Mouse (Mus musculus): Measurements from ENCODE around the gene Clec4a1. TPM values are rescaled to one million over a fixed set of nuclear protein-coding genes. Genes with fewer than 3 reads are reported as not detected.

The Clec4a1 gene
- polyA plus RNA-seq, 1 experiment from 2014 or later = 3.6 TPM

DNA sequence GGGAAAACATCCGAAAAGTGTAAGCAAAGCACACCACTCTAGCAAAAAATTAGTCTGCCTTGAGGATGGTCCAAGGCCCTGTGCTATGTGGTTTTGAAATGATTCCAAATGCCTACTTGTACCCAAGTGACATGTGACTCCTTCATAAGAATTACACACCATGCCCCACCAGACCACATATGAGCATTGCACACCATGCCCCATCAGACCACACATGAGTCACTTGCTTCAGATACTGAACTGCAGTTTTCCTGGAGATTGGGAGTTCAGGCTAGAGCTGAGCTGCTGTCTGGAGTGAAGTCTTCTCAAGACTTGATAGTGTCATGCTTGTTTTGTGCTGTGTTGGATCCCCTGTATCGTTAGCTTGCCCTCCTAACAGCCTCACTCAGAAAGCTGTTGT is 32.0 kb upstream of the Clec4a1 start:
- 88% methylated on average over 2 of the region's 2 CpGs for WGBS
- ATAC-seq (replicated peaks; ENCODE audit: low FRiP score) (no peak), DNase-seq (ENCODE audit: low spot score) (no peak)
- Histone ChIP-seq H3K27me3 (replicated peaks; ENCODE audit: control insufficient read depth, insufficient read depth, low read length) (no peaks in the 10 kb centered on the region), H3K4me3 (ENCODE audit: low read depth, low read length) (no peak overlapping the region), H3K27ac (ENCODE audit: low read depth, low read length) (no peak overlapping the region), H3K9me3 (ENCODE audit: control insufficient read depth, low read length) (no peaks in the 10 kb centered on the region), H3K9ac (ENCODE audit: low read depth, low read length) (no peak overlapping the region), H3K36me3 (ENCODE audit: control insufficient read depth, insufficient read depth, low read length) (peaks cover 28% of the 10 kb centered on the region), H3K4me2 (no peak overlapping the region), H3K4me1 (replicated peaks; ENCODE audit: control insufficient read depth, insufficient read depth, low read length) (no peaks in the 10 kb centered on the region)

DNA sequence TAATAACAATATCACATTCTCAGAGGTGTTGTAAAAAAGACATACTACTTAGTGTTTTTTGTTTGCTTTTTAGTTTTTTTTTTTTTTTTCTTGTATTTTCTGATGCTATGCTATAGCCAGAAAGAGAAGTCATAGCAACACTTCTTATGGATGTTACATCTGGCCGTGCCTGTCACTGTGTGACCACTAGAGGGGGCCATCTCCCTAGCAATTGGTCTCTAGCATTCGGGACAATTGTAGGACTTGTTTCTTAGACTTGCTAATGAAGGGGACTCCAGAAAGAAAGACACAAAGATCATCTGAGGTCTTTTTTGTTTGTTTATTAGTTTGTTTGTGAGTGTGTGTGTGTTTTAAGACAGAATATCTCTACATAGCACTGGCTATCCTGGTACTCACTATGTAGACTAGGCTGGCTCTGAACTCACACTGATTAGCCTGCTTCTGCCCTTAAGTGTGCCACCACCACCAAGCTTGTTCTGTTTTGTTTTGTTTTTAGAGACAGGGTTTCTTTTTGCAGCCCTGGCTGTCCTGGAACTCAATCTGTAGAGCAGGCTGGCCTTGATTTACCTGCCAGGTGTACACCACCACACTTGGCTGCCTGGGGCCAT is 29.1 kb upstream of the Clec4a1 start:
- Histone ChIP-seq H3K4me3 (ENCODE audit: low read depth, low read length) (no peak overlapping the region), H3K27ac (ENCODE audit: low read depth, low read length) (no peak overlapping the region), H3K9me3 (ENCODE audit: control insufficient read depth, low read length) (no peaks in the 10 kb centered on the region), H3K9ac (ENCODE audit: low read depth, low read length) (no peak overlapping the region), H3K4me1 (replicated peaks; ENCODE audit: control insufficient read depth, insufficient read depth, low read length) (no peaks in the 10 kb centered on the region), H3K4me2 (no peak overlapping the region), H3K27me3 (replicated peaks; ENCODE audit: control insufficient read depth, insufficient read depth, low read length) (no peaks in the 10 kb centered on the region), H3K36me3 (ENCODE audit: control insufficient read depth, insufficient read depth, low read length) (peaks cover 16% of the 10 kb centered on the region)
- ATAC-seq (replicated peaks; ENCODE audit: low FRiP score) (peak; percentile 58), DNase-seq (ENCODE audit: low spot score) (no peak)
- WGBS = 21% methylated on average over 2 of the region's 2 CpGs

DNA sequence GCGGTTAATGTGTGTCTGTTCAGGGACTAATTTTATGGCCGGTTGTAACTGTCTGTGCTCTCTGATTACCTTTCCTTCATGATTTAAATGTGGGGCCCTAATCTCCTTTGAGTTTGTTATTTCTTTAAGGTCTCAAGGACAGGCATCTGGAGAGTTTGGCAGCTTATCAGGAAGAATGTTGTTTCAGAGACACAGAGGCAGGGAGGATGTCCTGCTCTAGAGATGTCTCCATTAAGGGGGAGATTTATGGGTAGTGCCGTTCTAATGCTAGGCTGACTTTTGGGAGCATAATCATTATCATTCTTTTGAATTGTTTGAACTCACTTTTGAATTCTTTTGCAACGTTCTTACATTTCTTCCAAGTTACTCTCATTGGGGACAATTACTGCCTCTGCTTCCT is 1.7 kb upstream of the Clec4a1 start:
- DNase-seq (ENCODE audit: low spot score) (no peak), ATAC-seq (replicated peaks; ENCODE audit: low FRiP score) (no peak; the same call in 1 of the 2 replicates)
- Histone ChIP-seq H3K4me2 (no peak overlapping the region), H3K9me3 (ENCODE audit: control insufficient read depth, low read length) (no peaks in the 10 kb centered on the region), H3K36me3 (ENCODE audit: control insufficient read depth, insufficient read depth, low read length) (no peaks in the 10 kb centered on the region), H3K9ac (ENCODE audit: low read depth, low read length) (no peak overlapping the region), H3K27ac (ENCODE audit: low read depth, low read length) (no peak overlapping the region), H3K4me1 (replicated peaks; ENCODE audit: control insufficient read depth, insufficient read depth, low read length) (no peaks in the 10 kb centered on the region), H3K27me3 (replicated peaks; ENCODE audit: control insufficient read depth, insufficient read depth, low read length) (no peaks in the 10 kb centered on the region), H3K4me3 (ENCODE audit: low read depth, low read length) (no peak overlapping the region)
- 52% methylated on average over 4 of the region's 4 CpGs for WGBS

DNA sequence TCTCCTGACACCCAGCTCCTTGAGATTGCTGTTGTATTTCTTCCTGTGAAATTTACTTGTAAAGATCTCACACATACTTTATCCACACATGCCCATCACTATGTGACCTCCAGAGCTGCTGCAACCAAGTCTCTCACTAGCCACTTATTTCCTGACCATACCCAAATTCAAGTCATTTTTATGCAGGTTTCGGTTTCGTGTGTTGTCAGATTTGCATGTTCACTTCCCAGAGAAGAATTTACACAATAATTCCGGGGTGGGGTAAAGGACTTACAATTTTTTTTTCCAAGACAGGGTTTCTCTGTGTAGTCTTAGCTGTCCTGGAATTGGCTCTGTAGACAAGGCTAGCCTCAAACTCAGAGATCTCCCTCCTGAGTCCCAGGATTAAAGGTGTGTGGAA is 13.2 kb downstream of the Clec4a1 start:
- Histone ChIP-seq H3K4me1 (replicated peaks; ENCODE audit: control insufficient read depth, insufficient read depth, low read length) (no peaks in the 10 kb centered on the region), H3K4me3 (ENCODE audit: low read depth, low read length) (no peak overlapping the region), H3K4me2 (no peak overlapping the region), H3K27ac (ENCODE audit: low read depth, low read length) (no peak overlapping the region), H3K36me3 (ENCODE audit: control insufficient read depth, insufficient read depth, low read length) (no peaks in the 10 kb centered on the region), H3K9ac (ENCODE audit: low read depth, low read length) (no peak overlapping the region), H3K27me3 (replicated peaks; ENCODE audit: control insufficient read depth, insufficient read depth, low read length) (no peaks in the 10 kb centered on the region), H3K9me3 (ENCODE audit: control insufficient read depth, low read length) (no peaks in the 10 kb centered on the region)
- ATAC-seq (replicated peaks; ENCODE audit: low FRiP score) (no peak), DNase-seq (ENCODE audit: low spot score) (no peak)
- whole genome bisulfite sequencing = 81% methylated on average over 3 of the region's 3 CpGs

DNA sequence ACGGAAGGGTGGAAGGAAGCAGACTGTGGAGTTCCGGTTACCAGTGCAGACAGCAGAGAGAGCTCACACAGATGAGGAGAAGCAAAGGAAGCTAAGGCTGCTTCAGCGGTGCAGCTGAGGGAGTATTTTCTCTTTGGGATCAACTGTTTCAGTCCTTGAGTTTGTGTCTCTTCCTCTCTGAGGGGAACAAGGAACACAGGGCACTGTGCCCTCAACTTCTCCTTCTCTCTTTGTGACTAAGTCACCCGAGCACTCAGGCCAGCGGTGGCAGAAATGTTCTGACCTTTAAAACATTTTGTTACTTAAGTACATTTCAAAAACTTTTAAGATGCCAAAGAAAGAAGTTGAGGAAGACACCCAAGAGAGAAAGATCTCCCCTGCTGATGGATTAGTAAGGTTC is 18.0 kb downstream of the Clec4a1 start:
- no peaks in the 10 kb centered on the region for H3K36me3 ChIP-seq (ENCODE audit: control insufficient read depth, insufficient read depth, low read length)
- no peak overlapping the region for H3K27ac ChIP-seq (ENCODE audit: low read depth, low read length)
- no peak overlapping the region for H3K4me2 ChIP-seq
- H3K4me1 ChIP-seq (replicated peaks; ENCODE audit: control insufficient read depth, insufficient read depth, low read length) = no peaks in the 10 kb centered on the region
- no peak overlapping the region for H3K4me3 ChIP-seq (ENCODE audit: low read depth, low read length)
- H3K9me3 ChIP-seq (ENCODE audit: control insufficient read depth, low read length) = no peaks in the 10 kb centered on the region
- ATAC-seq (replicated peaks; ENCODE audit: low FRiP score) (no peak), DNase-seq (ENCODE audit: low spot score) (no peak)
- 78% methylated on average over 5 of the region's 5 CpGs for WGBS
- H3K27me3 ChIP-seq (replicated peaks; ENCODE audit: control insufficient read depth, insufficient read depth, low read length) = no peaks in the 10 kb centered on the region
- no peak overlapping the region for H3K9ac ChIP-seq (ENCODE audit: low read depth, low read length)

DNA sequence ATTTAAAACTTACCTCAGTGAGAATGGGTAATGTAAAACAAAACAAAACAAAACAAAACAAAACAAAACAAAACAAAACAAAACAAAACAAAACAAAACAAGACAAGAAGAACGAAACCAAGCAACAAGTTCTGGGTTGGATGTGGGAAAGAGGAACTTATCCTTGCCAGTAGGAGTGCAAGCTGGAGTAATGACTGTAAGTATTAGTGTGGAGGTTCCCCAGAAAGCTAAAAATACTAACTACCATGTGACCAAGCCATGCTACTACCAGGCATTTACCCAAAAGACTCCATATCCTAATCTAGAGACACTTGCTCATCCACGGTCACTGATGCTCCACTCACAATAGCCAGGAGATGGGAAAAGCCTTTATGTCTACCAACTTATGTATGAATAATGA is 25.1 kb downstream of the Clec4a1 start:
- ATAC-seq (replicated peaks; ENCODE audit: low FRiP score) (no peak), DNase-seq (ENCODE audit: low spot score) (no peak)
- Histone ChIP-seq H3K9me3 (ENCODE audit: control insufficient read depth, low read length) (no peaks in the 10 kb centered on the region; the same call in 1 of the 2 replicates), H3K9ac (ENCODE audit: low read depth, low read length) (no peak overlapping the region), H3K36me3 (ENCODE audit: control insufficient read depth, insufficient read depth, low read length) (no peaks in the 10 kb centered on the region), H3K27ac (ENCODE audit: low read depth, low read length) (no peak overlapping the region), H3K27me3 (replicated peaks; ENCODE audit: control insufficient read depth, insufficient read depth, low read length) (no peaks in the 10 kb centered on the region), H3K4me2 (no peak overlapping the region), H3K4me3 (ENCODE audit: low read depth, low read length) (no peak overlapping the region), H3K4me1 (replicated peaks; ENCODE audit: control insufficient read depth, insufficient read depth, low read length) (no peaks in the 10 kb centered on the region)
- WGBS = 70% methylated on average over 2 of the region's 2 CpGs

DNA sequence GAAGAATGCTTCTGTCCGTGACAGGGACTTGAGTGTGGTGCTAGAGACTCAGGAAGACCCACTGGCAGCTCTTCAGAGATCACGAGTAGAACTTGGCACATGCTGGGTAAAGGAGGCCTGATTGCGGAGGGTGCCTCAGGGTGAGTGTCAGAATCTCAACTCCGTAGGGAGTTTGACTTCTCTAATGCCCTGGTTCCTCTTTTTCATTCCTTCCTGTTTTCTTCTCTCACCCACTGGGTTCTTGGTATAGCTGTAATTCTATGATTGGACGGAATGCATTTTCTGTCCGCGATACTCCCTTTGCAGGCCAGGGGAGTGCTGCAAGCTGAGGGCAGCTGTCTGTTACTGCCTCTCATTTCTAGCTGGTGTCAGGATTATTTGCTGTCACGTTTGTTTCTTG is 30.8 kb downstream of the Clec4a1 start, which contains the start of gene Clec4a3:
Gene Clec4a3, plus strand, starts transcription at position 115 of the 400 bp plus-strand sequence.
- DNase-seq (ENCODE audit: low spot score) (no peak), ATAC-seq (replicated peaks; ENCODE audit: low FRiP score) (peak; percentile 20; the same call in 1 of the 2 replicates)
- 73% methylated on average over 8 of the region's 8 CpGs for WGBS

DNA sequence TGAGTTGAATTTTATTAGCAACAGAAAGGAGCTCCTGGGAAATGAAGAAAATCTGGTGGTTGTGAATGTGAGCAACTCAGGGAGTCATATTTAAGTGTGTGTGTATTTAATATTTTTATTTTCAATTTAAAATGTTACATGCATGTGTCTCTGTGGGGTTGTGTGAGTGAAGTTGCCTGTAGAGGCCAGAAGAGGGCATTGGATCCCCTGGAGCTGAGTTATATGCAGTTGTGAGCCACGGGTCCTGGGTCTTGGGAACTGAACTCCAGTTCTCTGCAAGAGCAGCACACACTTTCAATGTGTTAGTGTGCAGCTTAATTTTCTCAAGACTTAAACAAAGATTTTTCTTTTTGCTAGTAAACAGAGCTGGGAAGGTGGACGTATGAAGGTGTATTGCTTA is 42.9 kb downstream of the Clec4a1 start:
- Histone ChIP-seq H3K4me2 (no peak overlapping the region), H3K27ac (ENCODE audit: low read depth, low read length) (no peak overlapping the region), H3K27me3 (replicated peaks; ENCODE audit: control insufficient read depth, insufficient read depth, low read length) (no peaks in the 10 kb centered on the region), H3K36me3 (ENCODE audit: control insufficient read depth, insufficient read depth, low read length) (no peaks in the 10 kb centered on the region), H3K9ac (ENCODE audit: low read depth, low read length) (no peak overlapping the region), H3K9me3 (ENCODE audit: control insufficient read depth, low read length) (no peaks in the 10 kb centered on the region; the same call in 1 of the 2 replicates), H3K4me3 (ENCODE audit: low read depth, low read length) (no peak overlapping the region), H3K4me1 (replicated peaks; ENCODE audit: control insufficient read depth, insufficient read depth, low read length) (no peaks in the 10 kb centered on the region)
- DNase-seq (ENCODE audit: low spot score) (no peak), ATAC-seq (replicated peaks; ENCODE audit: low FRiP score) (no peak)
- 64% methylated on average over 2 of the region's 2 CpGs for WGBS

More for the DNA sequence above, 30.8 kb downstream of the Clec4a1 start, which contains the start of gene Clec4a3:
- H3K9me3 ChIP-seq (ENCODE audit: control insufficient read depth, low read length) = no peaks in the 10 kb centered on the region; the same call in 1 of the 2 replicates
- no peak within 1 kb of the TSS for H3K4me3 ChIP-seq (ENCODE audit: low read depth, low read length)
- H3K4me2 ChIP-seq = no peak within 1 kb of the TSS
- no peaks in the 10 kb centered on the region for H3K36me3 ChIP-seq (ENCODE audit: control insufficient read depth, insufficient read depth, low read length)
- H3K27me3 ChIP-seq (replicated peaks; ENCODE audit: control insufficient read depth, insufficient read depth, low read length) = no peaks in the 10 kb centered on the region
- no peaks in the 10 kb centered on the region for H3K4me1 ChIP-seq (replicated peaks; ENCODE audit: control insufficient read depth, insufficient read depth, low read length)
- no peak within 1 kb of the TSS for H3K27ac ChIP-seq (ENCODE audit: low read depth, low read length)
- no peak within 1 kb of the TSS for H3K9ac ChIP-seq (ENCODE audit: low read depth, low read length)

DNA sequence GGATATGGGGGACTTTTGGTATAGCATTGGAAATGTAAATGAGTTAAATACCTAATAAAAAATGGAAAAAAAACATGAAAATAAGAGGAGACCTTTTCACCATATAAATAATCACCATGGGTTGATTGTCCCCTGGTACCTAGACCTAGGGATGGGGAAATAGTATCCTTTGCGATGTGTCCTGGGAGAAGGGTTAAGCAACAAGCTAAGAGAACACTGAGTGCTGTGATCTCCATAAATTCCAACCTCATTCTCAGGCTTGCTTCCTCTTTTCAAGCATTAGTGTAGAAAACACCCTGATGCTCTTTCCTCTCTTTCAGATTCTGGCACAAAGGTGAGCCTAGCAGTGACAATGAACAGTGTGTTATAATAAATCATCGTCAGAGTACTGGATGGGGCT is 47.4 kb downstream of the Clec4a1 start:
- H3K4me1 ChIP-seq (replicated peaks; ENCODE audit: control insufficient read depth, insufficient read depth, low read length) = no peaks in the 10 kb centered on the region
- H3K9me3 ChIP-seq (ENCODE audit: control insufficient read depth, low read length) = no peaks in the 10 kb centered on the region; the same call in 1 of the 2 replicates
- no peaks in the 10 kb centered on the region for H3K27me3 ChIP-seq (replicated peaks; ENCODE audit: control insufficient read depth, insufficient read depth, low read length)
- DNase-seq (ENCODE audit: low spot score) = no peak
- no peaks in the 10 kb centered on the region for H3K36me3 ChIP-seq (ENCODE audit: control insufficient read depth, insufficient read depth, low read length)
- no peak overlapping the region for H3K27ac ChIP-seq (ENCODE audit: low read depth, low read length)
- H3K9ac ChIP-seq (ENCODE audit: low read depth, low read length) = no peak overlapping the region
- no peak for ATAC-seq (replicated peaks; ENCODE audit: low FRiP score)
- H3K4me3 ChIP-seq (ENCODE audit: low read depth, low read length) = no peak overlapping the region
- H3K4me2 ChIP-seq = no peak overlapping the region
- WGBS = 82% methylated on average over 2 of the region's 2 CpGs

Data from liver, embryonic 11.5 days (tissue).